Mouse (Mus musculus) erythroblast, adult 5-6 weeks (primary cell): Measurements from ENCODE around the gene Gapdh. TPM values are rescaled to one million over a fixed set of nuclear protein-coding genes. Genes with fewer than 3 reads are reported as not detected.
"Not testable (repeated sequence)": the region's sequence is repeated elsewhere in the genome, so short reads cannot be mapped to it uniquely, and the experiment has no call there.

Experiments
- ATAC-seq: replicated peaks from 2 replicates; pipeline ENCODE4 v1.8.0; 2016; ENCODE audit warnings: moderate number of reproducible peaks, mild to moderate bottlenecking, moderate TSS enrichment, inconsistent platforms; ENCODE audit not compliant: poor library complexity, low FRiP score, severe bottlenecking
- total RNA-seq, 2 experiments: library from RNA; stranded (forward) in 1 of 2; stranded (reverse) in 1 of 2; fragments of 150-400 nt in 1 of 2; fragments of 200-764, 138-1000 nt in 1 of 2; gene quantifications; 2 replicates each; pipeline versions ENCODE4 v1.2.3 to v1.2.4; 2015 to 2017; ENCODE audit warnings: low replicate concordance in 2 of 2

The Gapdh gene
- total RNA-seq, 2 experiments from 2014 or later, result 278 to 912 TPM

DNA sequence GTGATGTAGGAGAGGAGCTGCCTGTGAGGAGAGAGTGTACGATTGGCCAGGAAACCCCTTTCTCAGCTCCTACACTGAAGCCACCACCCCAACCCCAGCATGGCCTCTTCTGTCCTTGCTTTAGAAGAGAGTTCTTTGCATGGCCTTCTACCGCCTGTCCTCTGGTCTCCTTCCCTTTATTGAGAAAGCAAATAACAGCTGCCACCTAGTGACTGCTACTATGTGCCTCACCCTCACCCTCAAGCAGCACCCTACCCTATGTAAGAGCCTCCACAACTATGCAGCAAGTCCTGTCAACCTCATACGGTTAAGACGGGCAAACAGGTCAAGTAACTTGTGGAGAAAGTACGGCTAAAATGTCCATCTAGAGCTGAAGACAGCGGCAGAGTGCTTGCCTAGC lies 3.9 kb upstream of the Gapdh start:
- no peak for ATAC-seq

DNA sequence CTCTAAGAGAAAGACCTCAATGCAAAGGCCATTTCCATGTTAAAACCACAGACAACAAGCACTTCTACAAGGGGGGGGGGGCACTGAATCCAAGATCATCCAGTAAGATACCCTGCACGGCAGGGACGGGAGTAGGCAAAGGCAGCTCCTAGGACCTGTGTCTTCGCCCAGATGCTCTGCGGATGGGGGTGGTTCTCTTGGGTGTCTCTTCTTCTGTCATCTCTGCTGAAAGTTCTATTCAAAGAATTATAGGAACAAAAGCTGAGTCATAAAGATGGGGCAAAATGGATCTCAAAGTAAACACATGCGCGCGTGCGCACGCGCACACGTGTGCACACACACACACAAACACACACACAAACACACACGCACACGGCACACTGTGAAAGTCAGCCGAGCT lies 1.8 kb upstream of the Gapdh start:
- no peak for ATAC-seq

GRCm38 (mm10) chr6:125166861-125167650 lies 789 bp upstream of the Gapdh start:
- no peak for ATAC-seq

DNA sequence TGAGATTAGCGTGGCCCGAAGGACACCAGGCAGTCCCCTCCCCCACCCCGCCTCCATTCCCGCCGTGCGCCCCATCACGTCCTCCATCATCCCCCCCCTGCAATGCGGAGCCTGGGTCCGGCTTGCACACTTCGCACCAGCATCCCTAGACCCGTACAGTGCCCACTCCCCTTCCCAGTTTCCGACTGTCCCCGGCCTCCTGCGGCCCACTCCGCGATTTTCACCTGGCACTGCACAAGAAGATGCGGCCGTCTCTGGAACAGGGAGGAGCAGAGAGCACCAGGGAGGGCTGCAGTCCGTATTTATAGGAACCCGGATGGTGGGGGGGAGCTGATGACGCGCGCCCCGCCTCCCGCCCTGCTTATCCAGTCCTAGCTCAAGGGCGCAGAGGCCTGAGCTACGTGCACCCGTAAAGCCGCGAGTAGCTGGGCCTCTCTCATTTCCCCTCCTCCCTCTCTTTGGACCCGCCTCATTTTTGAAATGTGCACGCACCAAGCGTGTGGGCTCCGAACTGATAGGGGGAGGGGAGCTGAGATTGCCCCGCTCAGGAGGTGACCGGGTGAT lies 857 bp downstream of the Gapdh start:
- ATAC-seq, result peak; percentile 79

GRCm38 (mm10) chr6:125164672-125165327 lies 1.5 kb downstream of the Gapdh start:
- ATAC-seq, result peak; percentile 32

DNA sequence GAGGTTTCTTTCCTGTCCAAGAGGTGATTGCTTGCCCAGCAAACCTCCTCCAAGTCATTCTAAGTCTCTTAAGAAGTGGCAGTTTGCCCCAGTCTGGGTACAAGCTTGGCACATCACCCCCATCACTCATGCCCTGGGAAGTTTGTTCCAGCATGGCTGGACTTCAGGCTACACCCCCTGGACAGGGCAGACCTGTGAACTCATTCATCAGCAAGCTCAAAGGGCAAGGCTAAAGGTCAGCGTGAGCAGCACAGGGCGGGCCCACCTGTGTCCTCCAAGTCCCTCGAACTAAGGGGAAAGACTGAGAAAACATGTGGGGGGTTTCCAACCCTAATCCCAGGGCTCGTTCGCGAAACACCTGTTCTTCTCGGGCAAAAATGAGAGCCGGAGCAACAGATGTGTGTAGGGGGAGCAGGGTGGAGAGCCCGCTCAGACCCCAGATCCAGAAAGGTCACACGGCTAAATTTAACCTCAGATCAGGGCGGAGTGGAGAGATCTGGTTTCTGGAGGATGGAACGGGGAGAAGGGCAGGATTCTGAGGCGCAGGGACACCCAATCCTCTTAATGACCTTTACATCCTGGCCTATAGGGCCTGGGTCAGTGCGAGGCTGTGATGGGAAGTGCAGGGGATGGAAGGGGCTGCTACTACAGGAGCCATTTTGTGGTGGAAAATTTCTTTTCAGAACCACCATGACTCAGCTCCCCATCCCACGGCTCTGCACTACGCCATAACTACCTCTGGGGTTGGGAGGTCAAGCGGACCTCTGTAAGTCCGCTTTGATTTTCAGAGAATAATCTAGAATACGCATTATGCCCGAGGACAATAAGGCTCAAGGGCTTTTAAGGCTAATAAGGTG lies 2.2 kb downstream of the Gapdh start:
- no peak for ATAC-seq

DNA sequence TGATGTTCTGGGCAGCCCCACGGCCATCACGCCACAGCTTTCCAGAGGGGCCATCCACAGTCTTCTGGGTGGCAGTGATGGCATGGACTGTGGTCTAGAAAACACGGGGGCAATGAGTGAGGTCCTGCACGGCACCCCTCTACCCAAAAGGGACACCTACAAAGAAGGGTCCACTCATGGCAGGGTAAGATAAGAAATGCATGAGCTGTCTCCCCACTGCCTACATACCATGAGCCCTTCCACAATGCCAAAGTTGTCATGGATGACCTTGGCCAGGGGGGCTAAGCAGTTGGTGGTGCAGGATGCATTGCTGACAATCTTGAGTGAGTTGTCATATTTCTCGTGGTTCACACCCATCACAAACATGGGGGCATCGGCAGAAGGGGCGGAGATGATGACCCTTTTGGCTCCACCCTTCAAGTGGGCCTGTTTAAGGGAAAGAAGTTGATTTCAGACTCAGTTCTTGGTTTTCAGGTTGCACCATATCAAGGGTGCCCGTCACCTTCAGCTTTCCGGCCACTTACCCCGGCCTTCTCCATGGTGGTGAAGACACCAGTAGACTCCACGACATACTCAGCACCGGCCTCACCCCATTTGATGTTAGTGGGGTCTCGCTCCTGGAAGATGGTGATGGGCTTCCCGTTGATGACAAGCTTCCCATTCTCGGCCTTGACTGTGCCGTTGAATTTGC lies 3.5 kb downstream of the Gapdh start:
- not testable (repeated sequence) for ATAC-seq

GRCm38 (mm10) chr6:125161971-125162370 lies 4.3 kb downstream of the Gapdh start:
- ATAC-seq, result not testable (repeated sequence)

DNA sequence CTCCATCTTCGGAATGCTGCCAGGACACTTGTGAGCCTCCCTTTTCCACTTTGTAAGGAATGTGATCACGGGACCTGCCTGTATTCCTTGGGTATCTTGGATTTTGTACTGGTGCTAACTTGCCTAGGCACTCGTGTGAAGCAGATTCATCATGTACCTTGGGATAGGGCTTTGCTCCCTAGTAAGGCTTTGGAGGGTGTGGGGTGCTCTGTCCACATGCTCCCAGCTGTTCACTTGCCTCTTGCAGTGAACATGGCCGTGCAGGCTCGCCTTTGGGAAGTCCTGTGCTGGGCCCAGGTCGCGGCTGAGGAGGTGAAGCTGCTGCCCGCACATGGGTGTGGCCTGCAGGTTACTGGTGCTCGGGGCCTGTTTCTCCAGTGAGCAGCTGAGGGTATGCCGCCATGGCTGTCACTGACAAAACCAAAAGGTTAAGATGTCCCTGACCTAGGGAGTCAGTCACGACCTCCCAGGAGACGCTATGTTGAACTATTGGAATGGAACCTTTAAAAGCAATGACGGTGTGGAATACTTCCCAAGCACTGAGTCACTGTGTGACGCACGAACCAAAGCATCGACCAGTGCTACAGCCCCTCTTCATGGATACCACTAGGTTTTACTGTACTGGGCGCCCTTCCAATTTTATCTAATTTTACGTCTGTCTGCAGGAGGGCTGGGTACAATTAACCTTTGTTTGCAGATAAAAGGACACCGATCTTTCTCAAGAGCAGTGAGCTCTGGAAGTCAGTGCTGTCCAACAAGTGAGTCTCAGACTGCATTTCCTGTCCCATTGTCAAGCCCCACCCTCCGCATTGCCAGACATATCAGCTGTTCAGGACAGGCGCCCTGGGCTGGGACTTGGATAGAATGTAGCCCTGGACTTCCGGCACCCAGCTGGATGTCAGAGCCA lies 5.2 kb downstream of the Gapdh start:
- no peak for ATAC-seq

- no peak for ATAC-seq
Observed at GRCm38 (mm10) chr6:125160558-125160853, 5.8 kb downstream of the Gapdh start.

GRCm38 (mm10) chr6:125159773-125160557 lies 6.3 kb downstream of the Gapdh start:
- no peak for ATAC-seq

- no peak for ATAC-seq
Observed at GRCm38 (mm10) chr6:125158944-125159492, 7.2 kb downstream of the Gapdh start.

GRCm38 (mm10) chr6:125156903-125157614 lies 9.2 kb downstream of the Gapdh start:
- no peak for ATAC-seq

- no peak for ATAC-seq
Observed at GRCm38 (mm10) chr6:125156491-125156890, 9.8 kb downstream of the Gapdh start.

GRCm38 (mm10) chr6:125155262-125155661 lies 11.0 kb downstream of the Gapdh start:
- ATAC-seq, result no peak

- no peak for ATAC-seq
Observed at GRCm38 (mm10) chr6:125154550-125154949, 11.7 kb downstream of the Gapdh start.

- ATAC-seq, result no peak
Observed at GRCm38 (mm10) chr6:125153682-125154081, 12.6 kb downstream of the Gapdh start.
